Mouse (Mus musculus): ENCODE results near the gene Cux1.
A peak's percentile ranks its signal among the peaks of the same experiment; 100 is the strongest.

The Cux1 gene

DNA sequence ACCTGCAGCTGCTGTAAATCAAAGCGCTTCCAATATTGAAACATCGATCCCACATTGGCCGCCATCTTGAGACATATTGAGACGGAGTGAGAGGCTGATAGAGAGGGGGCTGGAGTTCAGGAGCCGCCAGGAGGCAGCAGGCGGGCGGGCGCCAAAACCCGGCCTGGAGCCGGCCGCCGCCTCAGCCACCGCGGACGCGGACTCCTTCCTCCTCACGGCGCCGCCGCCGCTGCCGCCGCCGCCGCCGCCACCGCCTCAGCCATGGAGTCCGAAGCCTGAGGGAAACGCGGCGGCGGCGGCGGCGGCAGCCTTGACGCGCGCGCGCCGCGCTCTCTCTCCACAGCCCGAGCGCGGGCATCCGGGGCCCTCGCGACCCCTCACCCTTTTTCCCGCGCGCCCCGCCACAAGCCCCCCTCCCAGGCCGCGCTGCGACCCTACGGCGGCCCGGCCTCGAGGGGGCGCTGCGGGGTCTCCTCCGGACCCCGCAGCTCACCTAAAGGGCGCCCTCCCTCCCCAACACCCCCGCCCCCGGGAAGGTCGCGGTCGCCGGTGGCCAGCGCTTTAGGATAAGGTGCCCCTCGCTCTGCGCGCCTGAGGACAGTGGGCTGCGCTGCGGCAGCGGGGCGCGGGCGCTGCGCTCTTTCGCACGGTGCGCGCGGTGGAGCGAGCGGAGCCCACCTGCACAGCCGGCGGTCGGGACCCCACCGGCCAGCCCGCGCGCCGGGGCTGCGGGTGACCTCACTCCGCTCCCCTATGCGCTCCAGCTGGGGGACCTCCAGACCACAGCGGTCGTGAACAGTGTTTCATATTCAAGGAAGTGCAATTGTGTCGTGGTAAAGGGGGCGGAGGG is at the start of gene Cux1:
TSS of gene Cux1 (minus strand) at position 315 of the 850 bp plus-strand sequence.
- DNase-seq, result peak; percentile 92

DNA sequence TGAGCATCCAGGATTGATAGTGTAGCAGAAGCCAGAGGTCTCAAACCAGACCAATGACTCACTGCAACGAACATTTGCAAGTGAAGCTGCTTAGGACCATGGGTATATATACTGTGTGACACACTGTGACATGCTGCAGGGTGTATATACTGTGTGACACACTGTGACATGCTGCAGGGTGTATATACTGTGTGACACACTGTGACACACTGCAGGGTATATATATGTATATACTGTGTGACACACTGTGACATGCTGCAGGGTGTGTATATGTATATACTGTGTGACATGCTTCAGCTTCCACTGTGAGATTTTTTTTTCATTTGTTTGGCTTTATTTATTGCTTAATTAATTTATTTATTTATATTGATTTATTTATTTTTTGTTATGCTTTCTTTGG is 45.1 kb upstream of the Cux1 start:
- no peak for DNase-seq

GRCm38 (mm10) chr5:136608814-136609434 is 41.6 kb upstream of the Cux1 start:
- DNase-seq, result no peak

GRCm38 (mm10) chr5:136605144-136605543 is 37.9 kb upstream of the Cux1 start:
- no peak for DNase-seq

- DNase-seq, result peak; percentile 48
Measured at GRCm38 (mm10) chr5:136603176-136603964, 36.1 kb upstream of the Cux1 start.

- DNase-seq, result no peak
Measured at GRCm38 (mm10) chr5:136600511-136600910, 33.2 kb upstream of the Cux1 start.

DNA sequence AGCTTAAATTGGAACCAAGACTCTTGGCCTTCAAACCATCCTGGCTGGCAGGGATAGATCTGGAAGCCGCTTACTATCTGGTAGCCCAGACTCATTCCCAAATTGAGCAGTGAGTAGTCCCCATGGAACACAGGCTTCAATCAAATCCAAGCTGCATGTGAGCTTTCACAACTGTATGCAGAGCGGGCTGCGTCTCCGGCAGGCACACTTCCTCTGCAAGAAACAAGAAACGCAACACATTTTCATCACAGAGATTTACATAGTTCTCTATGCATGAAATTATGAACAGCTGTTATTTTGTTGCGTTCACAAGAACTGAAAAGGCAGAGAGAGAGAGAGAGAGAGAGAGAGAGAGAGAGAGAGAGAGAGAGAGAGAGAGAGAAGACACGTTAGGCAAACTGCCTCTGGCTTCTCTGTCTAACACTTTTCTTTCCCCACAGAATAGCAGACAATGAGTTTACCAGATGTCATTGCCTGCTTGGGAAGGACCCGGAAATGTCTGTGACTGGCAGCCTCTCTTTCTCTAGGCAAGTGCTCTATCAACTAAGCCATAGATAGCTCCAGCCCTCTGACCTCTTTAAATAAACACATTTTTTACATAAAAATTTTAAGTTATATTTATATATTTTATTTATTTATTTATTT is 27.7 kb upstream of the Cux1 start:
- DNase-seq, result no peak

DNA sequence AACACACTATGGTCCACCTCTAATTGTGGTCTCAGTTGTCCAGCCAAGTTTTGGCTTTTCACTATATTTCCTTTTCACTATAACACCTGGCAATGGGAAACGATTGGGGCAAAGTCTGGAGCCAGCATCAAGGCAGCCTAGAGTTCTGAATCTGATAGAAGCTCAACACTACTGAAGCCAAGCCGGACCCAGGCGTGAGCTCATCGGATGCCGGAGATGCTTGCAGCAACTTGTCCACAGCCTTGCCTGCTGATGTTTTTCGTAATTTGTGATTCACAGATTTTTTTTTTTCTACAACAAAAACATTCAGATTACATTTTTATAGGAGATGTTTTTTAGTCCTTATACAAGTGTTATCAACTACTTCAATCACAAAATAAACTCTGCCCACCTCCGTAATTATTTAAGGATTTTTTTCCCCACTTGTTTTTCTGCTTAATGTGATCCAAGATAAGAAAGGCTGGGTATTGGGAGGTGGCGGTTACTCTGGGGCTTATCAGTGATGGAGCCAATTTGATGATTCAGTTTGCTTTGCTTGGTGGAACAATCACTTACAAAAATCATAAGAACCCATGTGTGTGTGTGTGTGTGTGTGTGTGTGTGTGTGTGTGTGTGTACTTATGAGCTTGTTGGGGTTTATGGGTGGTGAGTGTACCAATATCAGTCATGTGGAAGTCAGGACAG is 24.7 kb upstream of the Cux1 start:
- no peak for DNase-seq

DNA sequence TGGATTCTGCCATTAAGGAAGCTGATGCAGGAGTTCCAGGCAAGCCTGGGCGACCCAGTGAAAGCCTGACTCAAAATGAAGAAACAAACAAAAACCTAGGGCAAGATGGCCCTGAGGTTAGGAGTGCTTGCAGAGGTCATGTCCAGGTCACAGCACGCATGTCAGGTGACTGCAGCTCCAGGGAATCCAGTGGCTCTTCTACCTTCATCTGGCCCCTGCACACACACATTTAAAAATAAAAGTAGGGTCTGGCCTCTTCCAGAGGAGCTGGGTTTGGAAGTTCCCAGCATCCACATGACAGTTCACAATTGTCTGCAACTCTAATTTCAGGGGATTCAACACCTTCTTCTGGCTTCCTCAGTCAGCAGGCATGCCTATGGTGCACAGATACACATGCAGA is 21.7 kb upstream of the Cux1 start:
- no peak for DNase-seq

GRCm38 (mm10) chr5:136588471-136588870 is 21.2 kb upstream of the Cux1 start:
- DNase-seq, result no peak

DNA sequence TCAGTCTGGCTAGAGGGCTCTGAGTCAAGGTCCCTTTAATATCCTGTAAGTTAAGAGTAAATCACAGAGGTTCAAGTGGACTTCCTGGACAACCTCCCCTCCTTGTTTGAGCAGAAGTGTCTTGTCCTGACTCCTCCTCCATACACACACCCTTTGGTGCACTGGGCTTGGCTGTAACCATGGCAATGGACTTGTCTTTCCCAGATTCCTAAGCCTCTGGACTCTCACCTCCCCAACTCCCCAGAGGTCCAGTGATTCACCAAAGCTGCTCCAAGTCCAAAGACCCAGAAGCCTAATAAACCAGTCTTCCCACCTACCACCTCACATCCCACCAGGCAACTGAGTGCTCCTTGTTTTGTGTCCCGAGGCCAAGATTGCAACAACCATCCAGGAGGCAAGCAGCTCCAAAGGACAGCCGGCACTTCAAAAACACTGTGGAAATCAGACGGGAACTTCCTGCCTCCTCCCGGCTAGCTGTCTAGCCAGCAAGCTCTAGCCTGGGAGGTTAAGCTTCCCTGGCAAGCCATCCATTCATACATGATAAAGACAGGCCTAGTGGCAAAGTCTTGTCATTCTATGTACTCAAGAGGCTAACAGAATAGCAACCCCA is 17.5 kb upstream of the Cux1 start:
- DNase-seq, result no peak

GRCm38 (mm10) chr5:136583666-136584464 is 16.6 kb upstream of the Cux1 start:
- DNase-seq, result no peak

- no peak for DNase-seq
Measured at GRCm38 (mm10) chr5:136583256-136583655, 16.0 kb upstream of the Cux1 start.

DNA sequence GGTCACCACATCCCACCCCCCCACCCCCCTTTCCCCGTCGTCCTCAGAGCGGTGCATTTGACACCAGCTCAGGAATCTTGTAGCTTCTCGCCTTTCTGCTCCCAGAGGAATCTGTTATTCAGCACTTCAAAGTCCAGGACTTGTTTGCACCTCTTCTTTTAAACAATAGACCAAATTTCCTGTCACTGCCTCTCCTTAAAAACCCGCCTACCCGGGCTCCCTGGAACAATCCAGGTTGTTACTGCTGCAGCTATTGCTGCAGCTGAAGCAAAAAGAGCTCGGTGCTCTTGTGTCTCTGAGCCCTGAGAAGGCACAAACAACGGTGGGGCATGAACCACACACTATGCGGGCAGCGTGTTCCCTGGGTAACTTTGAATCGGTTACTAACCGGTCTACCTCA is 14.9 kb upstream of the Cux1 start:
- no peak for DNase-seq

DNA sequence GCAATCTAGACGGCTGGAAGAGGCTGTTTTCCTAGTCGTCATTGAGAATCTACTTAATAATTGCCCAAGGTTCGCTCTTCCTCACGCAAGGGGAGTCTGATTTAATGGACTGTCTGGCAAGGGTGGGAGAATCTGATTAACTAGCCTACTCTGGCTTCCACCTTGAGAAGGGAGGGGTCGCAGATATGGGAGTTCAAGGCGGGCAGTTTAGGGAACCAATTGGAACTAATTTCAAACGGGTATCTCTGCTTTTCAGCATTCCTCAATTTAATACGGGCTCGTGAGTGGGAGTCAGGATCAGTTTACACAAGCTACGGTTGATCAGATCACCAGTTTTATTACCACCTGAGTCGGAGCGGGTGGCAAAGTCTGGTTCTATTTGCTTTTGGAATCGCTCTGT is 14.3 kb upstream of the Cux1 start:
- no peak for DNase-seq

DNA sequence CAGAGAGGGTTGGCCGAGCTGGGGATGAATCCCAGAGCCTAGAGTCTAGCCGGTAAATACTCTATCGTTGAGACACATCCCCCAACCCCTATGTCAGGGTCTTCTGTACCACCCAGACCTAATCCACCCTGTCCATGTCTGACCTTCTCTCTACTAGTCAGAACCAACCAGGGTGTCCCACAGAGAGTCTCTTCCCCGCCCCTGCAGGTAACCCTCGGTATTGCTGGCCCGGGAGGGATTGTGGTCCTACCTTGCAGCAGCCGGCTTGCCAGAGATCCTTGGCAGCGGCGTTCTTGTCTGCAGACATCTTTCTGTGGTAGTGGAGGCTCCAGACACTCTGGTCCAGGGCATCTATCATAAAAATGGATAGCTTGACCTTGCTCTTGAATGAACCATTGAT is 13.9 kb upstream of the Cux1 start:
- peak; percentile 87 for DNase-seq

DNA sequence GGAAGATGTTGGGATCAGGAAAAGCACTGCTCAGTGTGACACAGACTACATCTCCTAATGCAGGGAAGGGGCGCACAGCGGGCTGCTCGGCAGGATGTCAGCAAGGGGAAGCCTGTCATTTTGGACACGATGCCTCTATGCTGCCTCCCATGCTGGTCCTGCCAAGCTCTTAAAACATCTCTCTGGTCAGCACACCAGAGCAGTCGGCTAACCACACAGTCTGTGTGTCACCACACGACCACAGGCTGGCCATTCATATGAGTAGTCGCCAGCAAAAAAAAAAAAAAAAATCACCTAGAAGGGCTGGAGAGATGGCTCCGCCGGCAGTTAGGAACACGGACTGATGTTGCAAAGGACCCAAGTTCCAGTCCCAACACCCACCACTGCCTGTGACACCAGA is 10.9 kb upstream of the Cux1 start:
- DNase-seq, result no peak

- DNase-seq, result no peak
Measured at GRCm38 (mm10) chr5:136570171-136570570, 2.9 kb upstream of the Cux1 start.

- DNase-seq, result peak; percentile 88
Measured at GRCm38 (mm10) chr5:136568776-136569175, 1.5 kb upstream of the Cux1 start.

- peak; percentile 76 for DNase-seq
Measured at GRCm38 (mm10) chr5:136568026-136568765, 906 bp upstream of the Cux1 start.

DNA sequence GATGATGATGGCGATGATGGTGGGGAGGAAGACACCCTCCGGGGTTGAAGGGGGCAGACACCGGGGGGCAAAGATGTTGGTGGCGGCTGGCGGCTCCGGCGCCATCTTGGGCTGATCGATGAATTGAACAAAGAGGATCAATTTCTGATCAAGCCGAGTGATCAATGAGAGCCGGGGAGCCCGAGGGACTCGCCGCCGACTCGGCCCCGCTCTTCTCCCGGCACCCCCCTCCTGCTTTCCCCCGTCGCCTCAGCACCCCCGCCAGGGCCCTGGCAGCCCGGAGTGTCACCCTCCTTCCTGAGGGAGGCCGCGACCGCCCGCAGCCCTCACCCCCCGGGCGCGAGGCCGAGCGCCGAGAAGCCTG is 496 bp downstream of the Cux1 start:
- DNase-seq, result peak; percentile 71

Measured in thymus, postnatal 14 days (tissue).